Mouse (Mus musculus) testis, adult 2 months (tissue): ENCODE data around the gene Rnf26.

ENCODE experiments used
- CTCF ChIP-seq: fragments of 200-500 bp; IDR thresholded peaks from 2 replicates; pipeline ENCODE4 v1.5.1; 2012; ENCODE audit warnings: low read depth, mild to moderate bottlenecking, inconsistent platforms, low read length, moderate library complexity; ENCODE audit not compliant: control insufficient read depth, insufficient read depth, insufficient replicate concordance
- POLR2A ChIP-seq: fragments of 200-500 bp; IDR thresholded peaks from 2 replicates; pipeline ENCODE4 v1.6.1; 2012; ENCODE audit warnings: low read depth, mild to moderate bottlenecking, inconsistent platforms, low read length, moderate library complexity; ENCODE audit not compliant: control insufficient read depth

DNA sequence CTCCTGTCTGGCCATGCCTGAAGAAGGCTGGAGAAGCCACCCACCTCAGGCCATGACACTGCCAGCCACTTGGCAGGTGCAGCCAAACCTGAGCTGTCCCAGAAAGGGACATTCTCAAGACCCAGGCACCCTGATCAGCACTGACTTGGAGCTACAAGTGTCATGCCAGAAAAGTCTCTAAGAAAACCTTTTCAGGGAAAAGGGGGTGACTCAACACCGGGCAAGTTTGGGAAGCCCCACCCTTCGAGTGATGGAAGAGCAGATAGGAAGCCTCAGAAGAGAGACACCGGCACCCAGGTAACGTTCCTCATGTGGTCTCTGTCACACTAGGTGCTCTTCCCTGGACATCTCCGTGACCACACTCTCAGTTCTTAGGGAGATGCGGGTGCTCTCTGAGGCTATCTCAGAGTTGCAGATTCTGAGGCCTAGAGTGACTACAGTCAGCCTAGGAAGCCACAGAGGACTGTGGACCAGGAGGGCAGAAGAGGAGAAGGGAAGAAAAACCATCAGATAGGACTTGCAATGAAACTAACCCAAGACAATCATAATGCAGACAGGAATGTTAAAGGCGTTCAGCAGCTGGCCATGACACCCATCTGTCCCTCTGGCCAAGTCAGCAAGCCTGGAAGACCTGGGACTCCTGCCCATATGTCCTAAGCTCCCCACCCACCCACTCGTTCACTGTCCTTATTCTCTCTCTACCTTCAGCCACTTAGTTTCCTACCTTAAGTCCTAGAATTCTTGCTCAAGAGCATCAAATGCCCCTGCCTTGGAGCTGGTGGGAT, 63.7 kb downstream of the Rnf26 start:
- no peak for TF ChIP-seq CTCF
- TF ChIP-seq POLR2A: no peak
